Mouse (Mus musculus) neural tube, embryonic 15.5 days (tissue): ENCODE data around the gene Abcf2. TPM values are rescaled to one million over a fixed set of nuclear protein-coding genes. Genes with fewer than 3 reads are reported as not detected.

Source experiments
- ATAC-seq: fragments of 200-750 bp; cut with Nextera tagmentation; 2 replicates; pipeline ENCODE4 v1.8.0; 2017; ENCODE audit warnings: mild to moderate bottlenecking, moderate TSS enrichment, moderate library complexity; ENCODE audit not compliant: low FRiP score
- H3K27ac ChIP-seq: fragments of 300-500 bp; sonication (generic); replicated peaks from 2 replicates; pipeline ENCODE4 v1.5.1; 2015; ENCODE audit warnings: mild to moderate bottlenecking, inconsistent platforms
- H3K27me3 ChIP-seq: fragments of 300-500 bp; sonication (generic); replicated peaks from 2 replicates; pipeline ENCODE4 v1.6.1; 2015; ENCODE audit warnings: inconsistent platforms
- H3K36me3 ChIP-seq: fragments of 300-500 bp; sonication (generic); 2 replicates; pipeline ENCODE4 v1.6.1; 2015; ENCODE audit warnings: inconsistent platforms
- H3K4me1 ChIP-seq: fragments of 300-500 bp; sonication (generic); 2 replicates; pipeline ENCODE4 v1.6.1; 2015; ENCODE audit warnings: inconsistent platforms
- H3K4me2 ChIP-seq: fragments of 300-500 bp; sonication (generic); 2 replicates; pipeline ENCODE4 v1.6.1; 2015; ENCODE audit warnings: inconsistent platforms, mild to moderate bottlenecking, moderate library complexity
- H3K4me3 ChIP-seq: fragments of 300-500 bp; sonication (generic); replicated peaks from 2 replicates; pipeline ENCODE4 v1.5.1; 2015; ENCODE audit warnings: mild to moderate bottlenecking, inconsistent platforms
- H3K9ac ChIP-seq: fragments of 300-500 bp; sonication (generic); replicated peaks from 2 replicates; pipeline ENCODE4 v1.6.1; 2015; ENCODE audit warnings: mild to moderate bottlenecking, inconsistent platforms
- H3K9me3 ChIP-seq: fragments of 300-500 bp; sonication (generic); replicated peaks from 2 replicates; pipeline ENCODE4 v1.6.1; 2016; ENCODE audit warnings: inconsistent platforms
- WGBS: fragments of 180-500 bp; shearing (Covaris S2); methylation state at CpG from one replicate; pipeline ENCODE4 v1.1.7; 2015; ENCODE audit warnings: mixed read lengths; 5-methylcytosine and 5-hydroxymethylcytosine counted together
- polyA plus RNA-seq: library from polyadenylated mRNA; unstranded; fragments of >200 nt; fragmentation: Nextera tagmentation; extraction: Ambion mirVana; gene quantifications from 2 replicates; pipeline ENCODE4 v1.2.1, GENCODE M21; 2015

The Abcf2 gene
- polyA plus RNA-seq, 1 experiment from 2014 or later = 82.8 TPM

- no peak overlapping the region for H3K4me2 ChIP-seq
- no peaks in the 10 kb centered on the region for H3K27me3 ChIP-seq
- peaks cover 36% of the 10 kb centered on the region for H3K4me1 ChIP-seq
- H3K36me3 ChIP-seq = no peaks in the 10 kb centered on the region
- no peak overlapping the region for H3K9ac ChIP-seq
- peak overlapping the region; percentile 42; the same call in 1 of the 2 replicates for H3K27ac ChIP-seq
- ATAC-seq = peak; percentile 51
- WGBS = 29% methylated on average over 7 of the region's 7 CpGs
- no peak overlapping the region for H3K4me3 ChIP-seq
- H3K9me3 ChIP-seq = no peaks in the 10 kb centered on the region
Measured at GRCm38 (mm10) chr5:24611366-24612301, 34.4 kb upstream of the Abcf2 start.

GRCm38 (mm10) chr5:24609388-24609787, 32.1 kb upstream of the Abcf2 start:
- Histone ChIP-seq H3K9ac (no peak overlapping the region), H3K4me3 (no peak overlapping the region), H3K36me3 (no peaks in the 10 kb centered on the region), H3K9me3 (no peaks in the 10 kb centered on the region), H3K4me2 (no peak overlapping the region), H3K4me1 (peaks cover 52% of the 10 kb centered on the region), H3K27me3 (no peaks in the 10 kb centered on the region), H3K27ac (no peak overlapping the region)
- no peak for ATAC-seq
- 59% methylated on average over 5 of the region's 5 CpGs for WGBS

- Histone ChIP-seq H3K4me3 (peak overlapping the region; percentile 62), H3K4me2 (peak overlapping the region; percentile 88), H3K27ac (peak overlapping the region; percentile 98), H3K9ac (peak overlapping the region; percentile 82), H3K36me3 (no peaks in the 10 kb centered on the region), H3K9me3 (no peaks in the 10 kb centered on the region), H3K4me1 (peaks cover 69% of the 10 kb centered on the region), H3K27me3 (no peaks in the 10 kb centered on the region)
- whole genome bisulfite sequencing = 9% methylated on average over 14 of the region's 14 CpGs
- ATAC-seq = no peak
Measured at GRCm38 (mm10) chr5:24605980-24606665, 28.9 kb upstream of the Abcf2 start.

GRCm38 (mm10) chr5:24605321-24605979, 28.2 kb upstream of the Abcf2 start:
- Histone ChIP-seq H3K4me1 (peaks cover 73% of the 10 kb centered on the region), H3K4me2 (peak overlapping the region; percentile 88)

GRCm38 (mm10) chr5:24604656-24605100, 27.4 kb upstream of the Abcf2 start:
- Histone ChIP-seq H3K4me2 (peak overlapping the region; percentile 88), H3K9me3 (no peaks in the 10 kb centered on the region), H3K4me3 (peak overlapping the region; percentile 62), H3K4me1 (peaks cover 79% of the 10 kb centered on the region), H3K36me3 (no peaks in the 10 kb centered on the region), H3K9ac (peak overlapping the region; percentile 82), H3K27ac (peak overlapping the region; percentile 98), H3K27me3 (no peaks in the 10 kb centered on the region)
- ATAC-seq = peak; percentile 76
- under 1% methylated on average over 44 of the region's 46 CpGs for WGBS

More at GRCm38 (mm10) chr5:24605321-24605979, 28.2 kb upstream of the Abcf2 start:
- Histone ChIP-seq H3K27me3 (no peaks in the 10 kb centered on the region), H3K9me3 (no peaks in the 10 kb centered on the region), H3K4me3 (peak overlapping the region; percentile 62), H3K27ac (peak overlapping the region; percentile 98), H3K9ac (peak overlapping the region; percentile 82), H3K36me3 (no peaks in the 10 kb centered on the region)
- 2% methylated on average over 6 of the region's 6 CpGs for WGBS
- no peak for ATAC-seq

- Histone ChIP-seq H3K4me3 (peak overlapping the region; percentile 62), H3K4me2 (peak overlapping the region; percentile 88), H3K27me3 (no peaks in the 10 kb centered on the region), H3K27ac (peak overlapping the region; percentile 98), H3K9me3 (no peaks in the 10 kb centered on the region), H3K9ac (peak overlapping the region; percentile 82), H3K4me1 (peaks cover 84% of the 10 kb centered on the region), H3K36me3 (no peaks in the 10 kb centered on the region)
- 15% methylated on average over 12 of the region's 12 CpGs for WGBS
- 0 out of 2 replicates have a peak, but pooled peaks have one; percentile 0 for ATAC-seq
Measured at GRCm38 (mm10) chr5:24604080-24604655, 26.9 kb upstream of the Abcf2 start.

GRCm38 (mm10) chr5:24603431-24604010, 26.3 kb upstream of the Abcf2 start:
- Histone ChIP-seq H3K4me2 (peak overlapping the region; percentile 88), H3K9ac (peak overlapping the region; percentile 82), H3K27ac (peak overlapping the region; percentile 98), H3K4me3 (peak overlapping the region; percentile 48), H3K27me3 (no peaks in the 10 kb centered on the region), H3K4me1 (peaks cover 90% of the 10 kb centered on the region), H3K36me3 (no peaks in the 10 kb centered on the region), H3K9me3 (no peaks in the 10 kb centered on the region)
- no peak for ATAC-seq
- 53% methylated on average over 8 of the region's 8 CpGs for WGBS

GRCm38 (mm10) chr5:24602751-24603343, 25.6 kb upstream of the Abcf2 start:
- peaks cover 91% of the 10 kb centered on the region for H3K4me1 ChIP-seq
- peak overlapping the region; percentile 98 for H3K27ac ChIP-seq
- H3K4me3 ChIP-seq = peak overlapping the region; percentile 48
- H3K9me3 ChIP-seq = no peaks in the 10 kb centered on the region
- no peaks in the 10 kb centered on the region for H3K27me3 ChIP-seq
- no peaks in the 10 kb centered on the region for H3K36me3 ChIP-seq
- peak; percentile 32 for ATAC-seq
- peak overlapping the region; percentile 88 for H3K4me2 ChIP-seq
- H3K9ac ChIP-seq = peak overlapping the region; percentile 82
- WGBS = 2% methylated on average over 16 of the region's 16 CpGs

- Histone ChIP-seq H3K9me3 (no peaks in the 10 kb centered on the region), H3K27ac (peak overlapping the region; percentile 98), H3K27me3 (no peaks in the 10 kb centered on the region), H3K4me1 (peaks cover 89% of the 10 kb centered on the region), H3K4me2 (peak overlapping the region; percentile 88), H3K4me3 (peak overlapping the region; percentile 48), H3K36me3 (no peaks in the 10 kb centered on the region), H3K9ac (peak overlapping the region; percentile 82)
- ATAC-seq = peak; percentile 40
- WGBS = under 1% methylated on average over 73 of the region's 73 CpGs
Measured at GRCm38 (mm10) chr5:24601911-24602750, 24.9 kb upstream of the Abcf2 start.
